Mouse (Mus musculus): Measurements from ENCODE around the gene Fbxo17.
"Not testable (repeated sequence)": the region's sequence is repeated elsewhere in the genome, so short reads cannot be mapped to it uniquely, and the experiment has no call there.

The Fbxo17 gene

DNA sequence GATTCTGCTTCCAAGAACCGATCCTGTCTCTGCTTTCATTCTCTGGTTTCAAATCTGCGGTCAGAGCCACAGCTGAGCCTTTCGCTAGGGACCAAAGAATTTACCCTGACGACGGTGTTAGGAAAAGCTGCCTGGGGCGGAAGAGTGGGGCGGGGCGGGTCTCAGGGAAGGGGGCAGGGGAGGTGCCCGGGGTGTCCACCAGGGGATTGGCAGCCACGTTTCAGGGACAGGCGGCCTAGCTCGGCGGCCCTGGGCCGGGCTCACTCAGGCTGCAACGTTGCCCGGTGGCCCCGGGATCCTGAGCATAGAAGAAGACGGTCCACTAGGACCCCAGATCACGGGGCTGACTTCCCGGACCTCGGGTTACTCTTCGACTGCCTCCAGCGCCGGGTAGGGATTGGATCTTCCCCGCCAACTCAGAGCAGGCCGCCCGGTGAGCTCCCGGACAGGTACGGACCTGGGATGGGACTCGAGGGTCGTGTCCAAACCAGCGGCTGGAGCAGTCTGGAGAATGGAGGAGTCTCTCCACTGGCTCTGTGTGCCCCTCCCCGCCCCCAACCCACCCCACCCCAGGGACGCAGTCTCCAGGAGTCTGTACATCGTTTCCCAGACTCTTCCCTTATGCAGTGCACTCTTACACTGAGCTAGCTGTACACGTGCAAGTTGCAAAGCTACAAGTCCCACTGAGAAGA is at the start of gene Fbxo17:
TSS of gene Fbxo17 (plus strand) at position 215 of the 692 bp plus-strand sequence.
- peak; percentile 75 for DNase-seq (ENCODE audit: low read depth, low spot score)

DNA sequence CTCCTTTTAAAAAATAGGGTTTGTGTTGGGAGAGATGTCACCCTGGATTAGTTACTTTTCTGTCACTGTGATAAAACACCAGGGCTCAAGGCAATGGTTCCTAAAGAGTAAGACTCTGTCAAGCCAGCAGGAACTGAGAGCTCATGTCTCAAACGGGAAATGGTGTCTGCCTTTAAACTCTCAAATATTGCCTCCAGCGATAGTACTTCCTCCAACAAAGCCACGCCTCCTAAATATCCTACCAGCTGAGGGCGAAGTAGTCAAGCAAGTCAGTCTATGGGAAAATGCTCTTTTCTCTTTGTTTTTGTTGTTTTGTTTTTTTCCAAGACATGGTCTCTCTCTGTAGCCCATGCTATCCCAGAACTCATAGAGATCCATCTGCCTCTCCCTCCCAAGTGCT is 45.4 kb upstream of the Fbxo17 start:
- no peak for DNase-seq (ENCODE audit: low read depth, low spot score)

DNA sequence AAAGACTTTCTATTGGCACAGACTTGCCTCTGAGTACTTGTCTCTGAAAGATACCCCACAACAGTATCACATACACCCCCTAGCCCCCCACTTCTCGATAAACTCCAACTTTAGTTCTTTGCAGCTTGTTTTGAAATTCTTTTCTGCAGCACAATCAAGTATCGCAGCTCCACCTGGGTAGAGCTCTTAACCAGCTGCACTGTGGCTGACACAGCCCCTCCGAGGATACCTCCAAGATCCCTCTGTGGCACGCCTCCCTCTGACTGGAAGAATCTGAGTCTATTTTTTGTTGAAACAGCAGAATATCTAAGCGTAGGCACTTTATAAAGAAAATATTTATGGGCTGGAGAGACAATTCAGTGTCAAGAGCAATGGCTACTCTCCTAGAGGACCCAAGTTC is 44.3 kb upstream of the Fbxo17 start:
- DNase-seq (ENCODE audit: low read depth, low spot score) = no peak

DNA sequence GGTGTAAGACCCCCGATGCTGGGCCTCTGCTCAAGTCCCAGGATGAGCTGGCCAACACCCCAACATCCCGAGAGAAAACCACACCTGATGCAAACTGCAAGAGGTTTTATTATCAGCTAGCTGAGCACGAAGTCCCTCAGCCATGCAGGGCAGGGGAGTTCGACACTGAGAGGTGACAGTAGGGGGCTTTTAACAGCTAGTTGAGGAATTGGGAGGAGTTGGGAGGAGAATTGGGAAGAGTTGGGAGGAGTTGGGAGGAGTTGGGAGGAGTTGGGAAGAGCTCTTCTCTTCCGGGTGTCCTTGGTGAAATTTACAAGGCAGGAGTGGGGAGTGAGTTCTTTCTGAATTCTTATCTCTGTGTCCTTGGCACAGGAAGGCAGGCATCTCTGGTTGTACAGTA is 43.8 kb upstream of the Fbxo17 start:
- DNase-seq (ENCODE audit: low read depth, low spot score) = not testable (repeated sequence)

DNA sequence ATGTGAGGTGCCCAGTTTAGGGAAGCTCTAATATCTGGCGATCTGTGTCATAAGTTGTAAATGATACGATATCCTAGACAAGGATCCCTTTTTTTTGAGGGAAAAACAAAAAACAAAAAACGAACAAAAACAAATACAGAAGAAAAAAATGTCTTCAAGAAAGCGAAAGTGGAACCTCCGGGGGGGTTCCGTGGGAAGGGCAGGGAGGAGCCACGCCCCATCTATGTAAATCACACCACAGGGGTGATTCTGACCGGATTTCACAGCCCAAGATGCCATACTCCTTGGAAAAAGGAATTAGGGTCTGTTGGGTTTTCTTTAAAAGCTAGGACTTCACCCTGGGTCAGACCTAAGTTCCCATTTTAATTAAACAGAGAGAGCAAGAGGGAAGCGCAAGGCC is 41.6 kb upstream of the Fbxo17 start:
- DNase-seq (ENCODE audit: low read depth, low spot score) = no peak

DNA sequence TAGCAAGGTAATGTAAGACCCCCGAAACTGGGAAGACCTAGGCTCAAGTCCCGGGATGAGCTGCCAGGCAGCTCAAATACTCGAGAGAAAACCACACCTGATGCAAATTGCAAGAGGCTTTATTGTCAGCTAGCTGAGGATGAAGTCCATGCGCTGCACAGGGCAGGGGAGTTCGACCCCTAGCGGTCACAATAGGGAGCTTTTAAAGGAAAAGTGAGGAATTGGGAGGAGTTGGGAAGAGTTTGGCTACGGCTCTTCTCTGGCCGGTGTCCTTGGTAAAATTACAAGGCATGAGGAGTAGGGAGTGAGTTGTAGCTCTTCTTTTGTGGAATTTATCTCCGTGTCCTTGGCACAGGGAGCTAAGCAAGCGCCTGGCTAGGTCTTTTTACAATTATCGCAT is 40.9 kb upstream of the Fbxo17 start:
- no peak for DNase-seq (ENCODE audit: low read depth, low spot score)

DNA sequence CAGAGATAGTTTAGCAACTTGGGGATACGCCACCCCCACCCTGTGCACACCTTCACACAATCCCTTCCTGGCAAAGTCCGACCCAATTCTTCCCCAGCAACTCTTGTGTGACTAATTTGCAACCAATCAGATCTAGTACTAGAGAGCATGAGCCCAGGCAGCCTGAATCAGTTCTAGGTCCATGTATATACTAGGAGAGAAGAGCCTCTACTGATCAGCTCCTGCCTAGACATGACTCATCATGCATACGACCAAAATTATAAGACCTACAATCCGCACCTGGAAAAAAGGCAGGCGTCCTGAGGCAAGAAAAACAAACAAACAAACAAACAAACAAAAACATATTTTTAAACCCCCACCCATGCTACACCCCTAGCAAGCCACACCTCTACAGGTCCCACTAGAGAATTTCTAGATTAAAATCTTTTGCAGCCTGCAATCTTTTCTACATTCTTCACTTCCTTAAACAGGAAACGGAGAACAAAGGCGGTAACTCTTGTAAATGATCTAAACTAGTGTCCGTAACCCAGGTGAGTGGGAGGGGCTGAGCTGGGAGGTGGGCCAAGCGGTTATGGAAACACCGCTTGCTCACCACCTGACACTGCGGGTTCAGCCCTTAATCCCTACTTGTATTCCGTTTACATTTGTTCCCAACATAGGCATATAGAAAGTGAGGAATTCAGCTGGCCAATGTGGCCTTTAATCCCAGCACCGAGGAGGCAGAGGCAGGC is 39.6 kb upstream of the Fbxo17 start:
- no peak for DNase-seq (ENCODE audit: low read depth, low spot score)

DNA sequence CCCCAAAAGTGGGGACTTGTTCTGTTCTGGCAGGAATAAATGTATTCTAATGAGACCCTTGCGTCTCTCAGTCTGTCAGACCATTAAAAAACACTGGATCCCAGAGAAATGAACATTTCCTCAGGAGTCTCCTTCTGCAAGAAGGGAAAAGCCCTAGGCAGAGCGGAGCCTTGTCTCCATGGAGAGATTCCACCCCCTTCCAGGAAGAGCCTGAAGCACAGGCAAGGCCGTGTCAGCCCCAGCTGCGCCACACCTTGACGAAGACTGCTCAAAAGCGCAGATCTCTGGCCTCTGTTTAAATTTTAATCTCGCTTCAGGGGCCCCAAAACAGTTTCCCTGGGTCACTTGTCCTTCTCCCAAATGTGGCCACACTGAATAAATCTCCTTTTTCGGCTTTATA is 39.0 kb upstream of the Fbxo17 start:
- DNase-seq (ENCODE audit: low read depth, low spot score) = no peak

DNA sequence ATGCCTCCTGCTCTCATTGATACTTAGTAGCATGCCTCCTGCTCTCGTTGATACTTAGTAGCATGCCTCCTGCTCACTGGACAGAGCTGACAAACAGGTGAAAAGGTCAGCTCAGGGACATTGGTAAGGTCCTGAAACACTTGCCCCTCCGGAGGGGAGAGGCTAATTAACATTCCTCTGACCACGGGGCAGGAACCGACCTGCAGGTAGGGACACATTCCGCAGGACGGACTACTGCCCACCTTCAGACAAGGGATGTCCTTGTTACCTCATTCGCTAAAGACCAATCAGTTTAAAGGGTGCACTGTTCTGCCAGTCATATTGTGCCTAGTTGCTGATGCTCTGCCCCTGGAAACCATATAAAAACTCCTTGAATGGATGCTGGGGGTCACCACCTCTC is 25.5 kb upstream of the Fbxo17 start:
- DNase-seq (ENCODE audit: low read depth, low spot score) = no peak

DNA sequence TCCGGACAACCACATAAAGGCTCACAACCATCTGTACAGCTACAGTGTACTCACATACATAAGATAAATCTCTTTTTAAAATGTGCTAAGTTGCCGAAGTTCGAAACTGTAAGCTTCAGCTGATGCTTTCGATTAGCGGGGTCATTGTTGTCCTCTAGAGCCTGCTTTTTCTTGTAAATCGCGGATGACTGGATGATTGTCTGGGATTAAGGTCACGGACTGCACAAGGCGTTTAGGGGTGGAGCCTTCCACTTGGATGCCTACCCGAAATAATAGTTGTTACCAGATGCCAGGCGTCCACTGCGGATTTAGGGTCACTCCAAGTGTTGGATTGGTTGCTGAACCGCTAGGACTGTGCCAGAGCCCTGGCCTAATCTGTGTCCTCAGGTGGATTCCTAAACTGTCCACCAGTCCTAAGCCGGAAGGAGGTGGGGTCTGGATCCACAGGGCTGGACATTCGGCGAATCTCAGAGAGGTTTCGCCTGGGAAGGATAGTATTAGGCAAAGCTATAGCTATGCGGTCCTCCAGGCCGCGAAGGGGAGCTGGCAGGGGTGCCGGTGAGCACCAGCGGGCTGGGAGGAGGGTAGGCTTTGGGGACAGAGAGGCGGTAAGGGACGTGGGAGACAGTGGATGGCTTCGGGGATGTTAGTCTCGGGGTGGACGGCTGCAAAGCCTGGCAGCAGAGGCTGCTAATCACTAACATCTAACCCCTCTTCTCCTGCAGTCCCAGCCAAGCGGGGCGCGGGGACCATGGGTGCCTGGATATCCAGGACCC is 23.9 kb upstream of the Fbxo17 start, which contains the start of gene Fbxo27:
TSS of gene Fbxo27 (plus strand) at position 305 of the 776 bp plus-strand sequence.
- DNase-seq (ENCODE audit: low read depth, low spot score) = peak; percentile 23

DNA sequence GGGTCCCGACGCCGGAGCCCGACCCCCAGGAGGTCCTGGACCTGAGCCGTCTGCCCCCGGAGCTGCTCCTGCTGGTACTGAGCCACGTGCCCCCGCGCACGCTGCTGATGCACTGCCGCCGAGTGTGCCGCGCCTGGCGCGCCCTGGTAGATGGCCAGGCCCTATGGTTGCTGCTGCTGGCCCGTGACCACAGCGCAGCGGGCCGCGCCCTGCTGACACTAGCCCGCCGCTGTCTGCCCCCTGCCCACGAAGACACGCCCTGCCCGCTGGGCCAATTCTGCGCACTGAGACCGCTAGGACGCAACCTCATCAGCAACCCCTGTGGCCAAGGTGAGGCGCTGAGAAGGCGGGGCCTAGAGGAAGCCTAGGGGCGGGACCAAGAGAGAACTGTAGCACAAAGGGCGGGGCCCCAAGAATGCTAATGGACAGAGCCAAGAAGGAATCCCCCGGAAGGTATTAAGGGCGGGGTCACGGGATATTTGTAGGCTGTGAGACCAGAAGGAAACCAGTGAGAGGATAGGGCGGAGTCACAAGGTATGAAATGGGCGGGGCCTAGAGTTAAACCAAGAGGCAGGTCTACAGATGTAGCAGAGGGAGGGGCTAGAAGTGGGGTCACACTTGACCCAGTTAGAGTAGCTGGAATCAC is 23.2 kb upstream of the Fbxo17 start:
- peak; percentile 83 for DNase-seq (ENCODE audit: low read depth, low spot score)

DNA sequence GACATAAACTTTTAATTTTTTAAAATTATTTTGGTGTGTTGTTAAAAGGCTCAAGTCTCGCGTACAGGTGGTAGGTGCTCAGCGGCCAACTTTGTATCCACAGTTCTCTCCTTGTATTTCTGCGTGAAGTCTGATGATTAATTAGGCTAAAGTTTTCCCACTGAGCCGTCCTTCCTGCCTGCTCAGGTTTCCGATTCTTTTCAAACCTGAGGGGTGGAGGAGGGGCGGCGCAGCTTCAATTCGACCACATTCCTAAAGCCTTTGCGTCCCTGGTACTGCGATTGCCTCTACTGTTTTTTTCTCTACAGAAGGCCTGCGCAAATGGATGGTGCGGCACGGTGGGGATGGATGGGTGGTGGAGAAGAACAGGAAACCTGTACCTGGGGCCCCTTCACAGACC is 22.2 kb upstream of the Fbxo17 start:
- DNase-seq (ENCODE audit: low read depth, low spot score) = peak; percentile 72

DNA sequence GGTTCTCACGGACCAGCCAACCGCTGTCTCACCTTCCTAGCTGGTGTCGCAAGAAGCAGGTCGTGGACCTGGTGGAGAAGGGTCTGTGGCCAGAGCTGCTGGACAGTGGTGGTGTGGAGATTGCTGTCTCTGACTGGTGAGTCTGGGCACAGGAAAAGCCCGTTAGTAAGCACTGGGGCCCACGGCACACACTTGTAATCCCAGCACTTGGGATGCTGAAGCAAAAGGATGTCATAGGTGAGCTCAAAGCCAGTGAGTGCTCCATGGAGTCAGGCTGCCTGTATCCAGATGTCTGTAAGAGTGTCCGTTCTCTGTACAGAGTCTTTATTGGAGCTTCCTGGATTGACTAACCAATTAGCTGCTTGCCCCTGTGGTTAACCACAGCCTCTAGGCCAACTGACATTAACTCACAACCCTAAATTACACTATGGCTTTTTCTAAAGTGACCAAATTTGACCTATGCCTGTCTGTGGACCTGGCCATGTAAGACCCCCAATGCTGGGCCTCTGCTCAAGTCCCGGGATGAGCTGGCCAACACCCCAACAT is 21.6 kb upstream of the Fbxo17 start:
- DNase-seq (ENCODE audit: low read depth, low spot score) = no peak

DNA sequence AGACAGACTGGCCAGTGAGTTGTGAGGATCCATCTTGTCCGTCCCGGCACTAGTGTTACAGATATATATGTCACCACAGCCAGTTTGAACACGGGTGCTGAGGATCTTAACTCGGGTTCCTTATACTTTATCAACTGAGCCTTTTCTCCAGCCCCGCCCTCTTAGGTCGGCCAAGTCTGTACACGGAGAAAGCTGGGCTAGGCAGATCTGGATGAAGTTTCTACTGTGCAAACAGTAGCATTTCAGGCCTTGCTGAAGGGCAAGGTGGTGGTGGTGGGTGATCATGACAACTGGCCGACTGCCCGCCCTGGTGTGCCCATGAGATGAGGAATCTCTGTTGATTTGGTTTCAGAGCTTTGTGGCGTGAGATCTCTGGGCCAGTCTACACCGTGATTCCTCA is 19.3 kb upstream of the Fbxo17 start:
- DNase-seq (ENCODE audit: low read depth, low spot score) = no peak

DNA sequence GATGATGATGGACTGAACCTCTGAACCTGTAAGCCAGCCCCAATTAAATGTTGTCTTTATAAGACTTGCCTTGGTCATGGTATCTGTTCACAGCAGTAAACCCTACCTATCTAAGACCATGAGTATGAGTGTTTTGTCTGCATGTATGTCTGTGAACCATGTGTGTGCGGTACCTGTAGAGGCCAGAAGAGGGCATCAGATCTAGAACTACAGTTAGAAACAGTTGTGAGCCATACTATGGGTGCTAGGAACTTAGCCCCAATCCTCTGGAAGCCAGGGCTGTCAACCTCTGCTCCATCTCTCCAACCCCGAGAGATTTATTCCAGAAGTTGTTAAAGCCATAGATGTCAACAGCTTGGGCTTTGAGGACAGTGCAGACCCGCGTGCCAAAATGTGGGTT is 16.3 kb upstream of the Fbxo17 start:
- DNase-seq (ENCODE audit: low read depth, low spot score) = no peak

DNA sequence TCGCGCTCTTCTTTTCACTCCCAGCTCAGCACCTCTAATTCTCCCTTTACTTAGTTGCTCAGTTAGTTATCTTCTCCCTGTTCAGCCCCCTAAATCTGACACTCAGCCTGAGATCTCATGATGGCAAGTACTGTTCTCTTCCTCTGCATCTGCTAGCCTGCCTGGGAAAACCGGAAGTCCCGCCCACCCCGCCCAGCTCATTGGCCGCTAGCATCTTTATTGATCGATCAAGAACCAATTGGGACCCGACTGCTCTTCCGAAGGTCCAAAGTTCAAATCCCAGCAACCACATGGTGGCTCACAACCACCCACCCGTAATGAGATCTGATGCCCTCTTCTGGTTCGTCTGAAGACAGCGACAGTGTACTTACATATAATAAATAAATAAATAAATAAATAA is 15.3 kb upstream of the Fbxo17 start:
- not testable (repeated sequence) for DNase-seq (ENCODE audit: low read depth, low spot score)

DNA sequence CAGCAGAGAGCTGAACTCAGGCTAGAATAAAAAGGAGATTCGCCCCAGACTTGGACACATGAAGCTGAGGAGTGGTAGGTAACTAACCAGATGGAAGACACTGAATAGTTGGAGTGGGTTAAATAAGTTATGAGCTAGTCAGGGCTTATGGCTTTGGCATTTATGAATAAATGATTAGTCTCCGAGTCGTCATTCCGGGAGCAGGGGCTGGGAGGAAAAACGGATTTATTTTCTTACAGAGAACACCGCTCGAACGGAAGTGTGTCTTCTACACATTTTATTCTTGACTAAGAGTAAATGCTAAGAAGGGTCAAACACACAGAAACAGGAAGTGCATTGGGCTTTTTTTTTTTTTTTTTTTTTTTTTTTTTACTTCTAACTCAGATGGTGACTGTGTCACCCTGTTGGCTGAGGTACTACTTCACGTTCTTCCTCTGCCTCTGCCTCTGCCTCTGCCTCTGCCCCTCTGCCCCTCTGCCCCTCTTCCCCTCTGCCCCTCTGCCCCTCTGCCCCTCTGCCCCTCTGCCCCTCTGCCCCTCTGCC is 13.9 kb upstream of the Fbxo17 start:
- no peak for DNase-seq (ENCODE audit: low read depth, low spot score)

DNA sequence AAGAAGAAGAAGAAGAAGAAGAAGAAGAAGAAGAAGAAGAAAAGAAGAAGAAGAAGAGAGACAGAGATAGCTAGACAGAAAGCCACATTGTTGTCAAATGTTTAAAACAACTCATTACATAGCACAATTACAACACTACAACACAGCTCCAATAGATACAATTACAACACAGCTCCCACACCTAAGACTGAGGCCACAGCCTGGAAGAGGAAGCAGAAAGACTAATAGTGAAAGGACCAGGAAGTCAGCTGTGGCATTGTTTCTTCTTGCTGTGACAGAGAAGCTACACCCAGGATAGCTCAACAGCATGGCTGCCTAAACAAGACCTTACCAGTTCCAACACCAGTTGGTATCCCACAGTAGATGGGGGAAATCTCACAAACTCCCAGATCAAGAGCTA is 7.2 kb upstream of the Fbxo17 start:
- DNase-seq (ENCODE audit: low read depth, low spot score) = no peak

DNA sequence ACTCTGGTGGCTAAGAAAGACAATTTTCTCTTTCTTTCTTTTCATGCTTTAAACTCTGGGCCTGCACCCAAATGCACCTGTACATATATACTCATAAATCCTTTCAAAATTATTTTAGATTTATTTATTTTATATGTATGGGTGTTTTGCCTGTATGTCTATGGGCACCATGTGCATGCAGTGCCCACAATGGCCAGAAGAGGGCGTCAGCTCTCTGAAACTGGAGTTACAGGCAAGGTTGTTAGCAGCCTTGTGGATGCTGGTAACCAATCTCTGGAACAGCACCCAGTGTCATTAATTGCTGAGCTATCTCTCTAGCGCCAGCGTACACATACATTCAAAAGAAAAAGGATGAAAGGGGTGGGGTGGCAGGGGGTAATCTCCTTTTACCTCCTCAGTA is 5.6 kb upstream of the Fbxo17 start:
- DNase-seq (ENCODE audit: low read depth, low spot score) = no peak

DNA sequence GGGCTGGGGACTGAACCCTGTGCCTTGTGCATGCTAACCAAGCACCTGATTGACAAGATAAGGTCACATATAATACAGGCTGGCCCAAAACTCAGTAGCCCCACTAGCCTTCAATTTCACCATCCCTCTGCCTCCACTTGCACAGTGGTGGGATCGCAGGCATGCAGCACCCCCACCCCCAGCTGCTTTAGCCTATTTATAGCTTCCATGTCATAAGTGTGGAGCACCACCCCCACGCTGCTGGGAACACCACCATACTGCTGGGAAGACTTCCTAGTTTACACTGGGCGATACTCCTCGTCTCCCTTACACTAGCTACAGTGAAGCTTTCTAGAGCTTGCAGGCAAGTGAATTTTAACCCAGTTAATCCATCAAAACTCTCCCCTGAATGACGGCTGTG is 1.9 kb upstream of the Fbxo17 start:
- no peak for DNase-seq (ENCODE audit: low read depth, low spot score)

DNA sequence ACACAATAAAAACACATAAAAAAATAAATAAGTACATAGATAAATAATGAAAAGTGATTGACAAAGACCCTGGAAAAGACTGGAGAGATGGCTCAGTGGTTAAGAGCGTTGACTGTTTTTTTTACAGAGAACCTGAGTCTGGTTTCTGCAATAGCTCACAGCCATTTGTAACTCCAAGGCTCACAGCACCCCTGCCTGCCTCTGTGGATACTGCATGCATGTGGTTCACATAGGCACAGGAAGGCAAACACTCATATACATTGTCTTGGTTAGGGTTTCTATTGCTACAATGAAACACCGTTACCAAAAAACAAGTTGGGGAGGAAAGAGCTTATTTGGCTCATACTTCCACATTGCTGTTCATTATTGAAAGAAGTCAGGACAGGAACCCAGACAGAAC is 1.0 kb upstream of the Fbxo17 start:
- DNase-seq (ENCODE audit: low read depth, low spot score) = no peak

DNA sequence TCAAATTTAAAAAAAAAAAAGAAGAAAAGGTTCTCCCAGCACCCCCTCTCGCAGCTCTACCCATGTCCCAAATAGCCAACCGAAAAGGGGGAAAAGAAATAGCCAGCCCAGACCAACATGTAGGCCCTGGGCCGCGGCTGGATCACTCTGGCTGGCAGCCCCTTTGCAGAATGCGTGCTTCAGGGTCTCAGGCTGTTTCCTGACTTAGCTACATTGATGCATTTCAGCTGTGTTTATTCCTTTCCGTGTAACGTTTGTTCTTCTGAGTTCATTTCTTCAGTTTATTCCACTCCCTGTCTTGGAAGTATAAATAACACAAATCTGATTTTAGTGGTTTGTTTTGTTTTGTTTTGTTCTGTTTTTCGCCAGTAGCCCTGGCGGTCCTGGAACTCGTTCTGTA is 1.1 kb downstream of the Fbxo17 start:
- no peak for DNase-seq (ENCODE audit: low read depth, low spot score)
